Mouse (Mus musculus) embryonic facial prominence, embryonic 11.5 days (tissue): Measurements from ENCODE around the gene Fam161a. TPM values are rescaled to one million over a fixed set of nuclear protein-coding genes. Genes with fewer than 3 reads are reported as not detected.

Experiments
- ATAC-seq: fragments of 200-750 bp; cut with Nextera tagmentation; replicated peaks from 2 replicates; pipeline ENCODE4 v1.8.0; 2017; ENCODE audit warnings: low read depth; ENCODE audit not compliant: insufficient number of reproducible peaks, low FRiP score, low TSS enrichment
- DNase-seq: peaks from one replicate; pipeline ENCODE4 v3.0.0-alpha.2; 2015; ENCODE audit warnings: low spot score
- H3K27ac ChIP-seq: fragments of 300-500 bp; sonication (generic); replicated peaks from 2 replicates; pipeline ENCODE4 v1.5.1; 2014; ENCODE audit warnings: mild to moderate bottlenecking, low read depth, low read length, control low read depth
- H3K27me3 ChIP-seq: fragments of 300-500 bp; sonication (generic); 2 replicates; pipeline ENCODE4 v1.6.1; 2014; ENCODE audit warnings: mild to moderate bottlenecking, low read length, moderate library complexity, mixed read lengths; ENCODE audit not compliant: control insufficient read depth, insufficient read depth
- H3K36me3 ChIP-seq: fragments of 300-500 bp; sonication (generic); replicated peaks from 2 replicates; pipeline ENCODE4 v1.6.1; 2014; ENCODE audit warnings: low read depth, mild to moderate bottlenecking, low read length, moderate library complexity, mixed read lengths; ENCODE audit not compliant: control insufficient read depth, insufficient read depth
- H3K4me1 ChIP-seq: fragments of 300-500 bp; sonication (generic); 2 replicates; pipeline ENCODE4 v1.6.1; 2014; ENCODE audit warnings: low read length, mixed read lengths; ENCODE audit not compliant: control insufficient read depth, insufficient read depth
- H3K4me2 ChIP-seq: fragments of 300-500 bp; sonication (generic); 2 replicates; pipeline ENCODE4 v1.6.1; 2014; ENCODE audit warnings: low read depth, mild to moderate bottlenecking, control low read depth, low read length, moderate library complexity
- H3K4me3 ChIP-seq: fragments of 300-500 bp; sonication (generic); 2 replicates; pipeline ENCODE4 v1.5.1; 2014; ENCODE audit warnings: low read depth, low read length, control low read depth
- H3K9ac ChIP-seq: fragments of 300-500 bp; sonication (generic); replicated peaks from 2 replicates; pipeline ENCODE4 v1.6.1; 2014; ENCODE audit warnings: mild to moderate bottlenecking, control low read depth, low read length
- H3K9me3 ChIP-seq: fragments of 300-500 bp; sonication (generic); replicated peaks from 2 replicates; pipeline ENCODE4 v1.6.1; 2016; ENCODE audit warnings: mild to moderate bottlenecking, low read length, inconsistent platforms, mixed read lengths; ENCODE audit not compliant: control insufficient read depth
- WGBS: fragments of 180-500 bp; shearing (Covaris S2); extraction: QIAGEN DNeasy Blood & Tissue Kit; methylation state at CpG from one replicate; pipeline ENCODE4 v1.1.7; 2014; 5-methylcytosine and 5-hydroxymethylcytosine counted together
- polyA plus RNA-seq: library from polyadenylated mRNA; unstranded; fragments of >200 nt; fragmentation: Nextera tagmentation; extraction: Ambion mirVana; gene quantifications from 2 replicates; pipeline ENCODE4 v1.2.1, GENCODE M21; 2014

The Fam161a gene
- polyA plus RNA-seq, 1 experiment from 2014 or later = 4.1 TPM

- Histone ChIP-seq H3K9ac (peak overlapping the region; percentile 93), H3K4me3 (peak overlapping the region; percentile 71), H3K4me1 (no peaks in the 10 kb centered on the region; the same call in 1 of the 2 replicates), H3K27me3 (no peaks in the 10 kb centered on the region), H3K4me2 (peak overlapping the region; percentile 75), H3K9me3 (no peaks in the 10 kb centered on the region), H3K36me3 (peaks cover 9% of the 10 kb centered on the region), H3K27ac (no peak overlapping the region)
- DNase-seq = no peak
- WGBS = 12% methylated on average over 14 of the region's 14 CpGs
- no peak for ATAC-seq
These were observed 16.0 kb upstream of the Fam161a start for GRCm38 (mm10) chr11:22991218-22991835.

- DNase-seq (no peak), ATAC-seq (no peak)
- Histone ChIP-seq H3K9me3 (no peaks in the 10 kb centered on the region), H3K27ac (no peak overlapping the region), H3K27me3 (no peaks in the 10 kb centered on the region), H3K4me1 (no peaks in the 10 kb centered on the region; the same call in 1 of the 2 replicates), H3K4me3 (no peak overlapping the region), H3K4me2 (no peak overlapping the region), H3K9ac (no peak overlapping the region), H3K36me3 (peaks cover 18% of the 10 kb centered on the region)
- WGBS = 92% methylated on average over 2 of the region's 2 CpGs
These were observed 13.1 kb upstream of the Fam161a start for GRCm38 (mm10) chr11:22994271-22994670.

GRCm38 (mm10) chr11:22995461-22995860 is 11.9 kb upstream of the Fam161a start:
- no peak overlapping the region for H3K27ac ChIP-seq
- H3K36me3 ChIP-seq = peaks cover 26% of the 10 kb centered on the region
- ATAC-seq (no peak), DNase-seq (no peak)
- H3K4me2 ChIP-seq = no peak overlapping the region
- WGBS = 94% methylated on average over 4 of the region's 4 CpGs
- H3K4me1 ChIP-seq = no peaks in the 10 kb centered on the region; the same call in 1 of the 2 replicates
- no peaks in the 10 kb centered on the region for H3K27me3 ChIP-seq
- H3K9ac ChIP-seq = no peak overlapping the region
- no peak overlapping the region for H3K4me3 ChIP-seq
- no peaks in the 10 kb centered on the region for H3K9me3 ChIP-seq

- H3K36me3 ChIP-seq = peaks cover 30% of the 10 kb centered on the region
- no peak for DNase-seq
- H3K27ac ChIP-seq = no peak overlapping the region
These were observed 9.0 kb upstream of the Fam161a start for GRCm38 (mm10) chr11:22998308-22998707.

GRCm38 (mm10) chr11:23005276-23005675 is 2.1 kb upstream of the Fam161a start:
- no peaks in the 10 kb centered on the region for H3K27me3 ChIP-seq
- no peak overlapping the region for H3K4me3 ChIP-seq
- DNase-seq = no peak
- no peak overlapping the region for H3K9ac ChIP-seq
- peaks cover 11% of the 10 kb centered on the region for H3K36me3 ChIP-seq
- 90% methylated on average over 1 of the region's 1 CpGs for WGBS
- no peaks in the 10 kb centered on the region for H3K4me1 ChIP-seq
- ATAC-seq = no peak
- no peak overlapping the region for H3K27ac ChIP-seq
- H3K9me3 ChIP-seq = no peaks in the 10 kb centered on the region
- H3K4me2 ChIP-seq = no peak overlapping the region

More at GRCm38 (mm10) chr11:22998308-22998707, 9.0 kb upstream of the Fam161a start:
- no peak for ATAC-seq
- Histone ChIP-seq H3K27me3 (no peaks in the 10 kb centered on the region), H3K4me3 (no peak overlapping the region), H3K4me1 (no peaks in the 10 kb centered on the region), H3K4me2 (no peak overlapping the region), H3K9ac (no peak overlapping the region), H3K9me3 (no peaks in the 10 kb centered on the region)
- WGBS = 82% methylated on average over 1 of the region's 1 CpGs

- no peak overlapping the region for H3K27ac ChIP-seq
- ATAC-seq = no peak; the same call in 1 of the 2 replicates
- WGBS = 7% methylated on average over 6 of the region's 6 CpGs
These were observed 208 bp upstream of the Fam161a start for GRCm38 (mm10) chr11:23007166-23007480.

GRCm38 (mm10) chr11:23008181-23008823 is 971 bp downstream of the Fam161a start:
- H3K9ac ChIP-seq = peak overlapping the region; percentile 72
- H3K4me3 ChIP-seq = peak overlapping the region; percentile 55
- H3K4me2 ChIP-seq = peak overlapping the region; percentile 81
- no peaks in the 10 kb centered on the region for H3K27me3 ChIP-seq
- H3K36me3 ChIP-seq = peaks cover 5% of the 10 kb centered on the region
- under 1% methylated on average over 40 of the region's 40 CpGs for WGBS
- peak overlapping the region; percentile 70 for H3K27ac ChIP-seq
- no peaks in the 10 kb centered on the region for H3K4me1 ChIP-seq
- no peaks in the 10 kb centered on the region for H3K9me3 ChIP-seq
- peak; percentile 92 for DNase-seq
- ATAC-seq = peak; percentile 95

More at GRCm38 (mm10) chr11:23007166-23007480, 208 bp upstream of the Fam161a start:
- Histone ChIP-seq H3K9me3 (no peaks in the 10 kb centered on the region), H3K9ac (peak overlapping the region; percentile 30; the same call in 1 of the 2 replicates), H3K36me3 (peaks cover 5% of the 10 kb centered on the region), H3K4me3 (peak overlapping the region; percentile 55), H3K4me2 (peak overlapping the region; percentile 81), H3K4me1 (no peaks in the 10 kb centered on the region), H3K27me3 (no peaks in the 10 kb centered on the region)
- no peak for DNase-seq

GRCm38 (mm10) chr11:23008824-23009200 is 1.5 kb downstream of the Fam161a start:
- H3K36me3 ChIP-seq = peaks cover 5% of the 10 kb centered on the region
- ATAC-seq (no peak), DNase-seq (no peak)
- H3K9me3 ChIP-seq = no peaks in the 10 kb centered on the region
- H3K4me1 ChIP-seq = no peaks in the 10 kb centered on the region
- peak overlapping the region; percentile 81 for H3K4me2 ChIP-seq
- WGBS = 40% methylated on average over 4 of the region's 4 CpGs
- H3K9ac ChIP-seq = peak overlapping the region; percentile 72
- H3K4me3 ChIP-seq = peak overlapping the region; percentile 55
- no peaks in the 10 kb centered on the region for H3K27me3 ChIP-seq
- H3K27ac ChIP-seq = 0 out of 2 replicates have a peak overlapping the region, but pooled peaks have one; percentile 70
